Mouse (Mus musculus) right cerebral cortex, postnatal 4 days (tissue): ENCODE measurements around the gene Tfam.
A peak's percentile ranks its signal among the peaks of the same experiment; 100 is the strongest.

Experiments used
- DNase-seq: peaks from one replicate; pipeline ENCODE4 v3.0.0-alpha.2; 2022

Tfam gene

GRCm38 (mm10) chr10:71222639-71223038, 15.4 kb downstream of the Tfam start:
- no peak for DNase-seq

GRCm38 (mm10) chr10:71218228-71218892, 19.7 kb downstream of the Tfam start:
- peak; percentile 84 for DNase-seq

GRCm38 (mm10) chr10:71215996-71216395, 22.1 kb downstream of the Tfam start:
- no peak for DNase-seq

GRCm38 (mm10) chr10:71201512-71201911, 36.6 kb downstream of the Tfam start:
- no peak for DNase-seq

- no peak for DNase-seq
These were observed 37.1 kb downstream of the Tfam start for GRCm38 (mm10) chr10:71200964-71201363.

GRCm38 (mm10) chr10:71198676-71199075, 39.4 kb downstream of the Tfam start:
- DNase-seq, result no peak

- DNase-seq, result no peak
These were observed 40.9 kb downstream of the Tfam start for GRCm38 (mm10) chr10:71197036-71197785.

GRCm38 (mm10) chr10:71195501-71195900, 42.6 kb downstream of the Tfam start:
- no peak for DNase-seq

- DNase-seq, result no peak
These were observed 43.4 kb downstream of the Tfam start for GRCm38 (mm10) chr10:71194713-71195112.

GRCm38 (mm10) chr10:71193319-71193718, 44.8 kb downstream of the Tfam start:
- DNase-seq, result no peak

GRCm38 (mm10) chr10:71192886-71193285, 45.2 kb downstream of the Tfam start:
- no peak for DNase-seq

- DNase-seq, result no peak
These were observed 49.4 kb downstream of the Tfam start for GRCm38 (mm10) chr10:71188681-71189080.

- no peak for DNase-seq
These were observed 53.0 kb downstream of the Tfam start for GRCm38 (mm10) chr10:71185059-71185458.

GRCm38 (mm10) chr10:71183339-71184031, 54.6 kb downstream of the Tfam start:
- DNase-seq, result no peak

- no peak for DNase-seq
These were observed 56.1 kb downstream of the Tfam start for GRCm38 (mm10) chr10:71181931-71182330.

GRCm38 (mm10) chr10:71181091-71181490, 57.0 kb downstream of the Tfam start:
- DNase-seq, result no peak

- DNase-seq, result no peak
These were observed 58.0 kb downstream of the Tfam start for GRCm38 (mm10) chr10:71180057-71180456.

- DNase-seq, result no peak
These were observed 60.9 kb downstream of the Tfam start for GRCm38 (mm10) chr10:71177201-71177600.

- DNase-seq, result no peak
These were observed 61.7 kb downstream of the Tfam start for GRCm38 (mm10) chr10:71176341-71176740.
